Mouse (Mus musculus) ES-Bruce4 (cell line): ENCODE measurements around the gene Dcaf10.

Experiments
- CTCF ChIP-seq: IDR thresholded peaks from one replicate; pipeline ENCODE4 v1.8.1; 2011; ENCODE audit warnings: low read depth, low read length
- POLR2A ChIP-seq: IDR thresholded peaks from one replicate; pipeline ENCODE4 v1.8.1; 2011; ENCODE audit warnings: low read length; ENCODE audit not compliant: insufficient read depth

- TF ChIP-seq POLR2A = no peak
- TF ChIP-seq CTCF = no peak
These were observed 33.0 kb downstream of the Dcaf10 start for GRCm38 (mm10) chr4:45374879-45375278.
